Mouse (Mus musculus): ENCODE results near the gene Gm10521.
"Not testable (repeated sequence)": the region's sequence is repeated elsewhere in the genome, so short reads cannot be mapped to it uniquely, and the experiment has no call there.

Gm10521 gene

DNA sequence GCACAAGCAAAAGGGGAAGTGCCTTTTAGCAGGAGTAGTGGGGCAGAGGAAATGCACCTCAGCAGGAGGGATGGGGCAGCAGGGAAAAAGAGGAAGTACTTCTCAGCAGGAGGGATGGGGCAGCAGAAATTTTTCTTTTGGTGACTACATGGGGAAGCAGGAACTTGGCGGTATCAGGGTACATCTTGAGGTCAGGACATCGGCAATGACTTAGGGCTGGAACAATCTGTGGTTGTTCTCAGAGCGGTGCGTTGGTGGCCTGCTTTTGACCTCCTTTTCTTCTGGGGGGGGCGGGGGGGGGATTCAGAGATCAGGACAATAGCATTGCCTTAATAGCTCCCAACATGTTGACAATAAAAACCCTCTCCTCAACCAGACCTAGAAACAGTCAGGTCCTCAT, at the start of gene Gm10521:
TSS of gene Gm10521 (plus strand) at position 301 of the 400 bp plus-strand sequence.
- not testable (repeated sequence) for TF ChIP-seq GATA4 (IDR thresholded peaks at IDR 0.05; ENCODE audit: insufficient replicate concordance, low read length)

DNA sequence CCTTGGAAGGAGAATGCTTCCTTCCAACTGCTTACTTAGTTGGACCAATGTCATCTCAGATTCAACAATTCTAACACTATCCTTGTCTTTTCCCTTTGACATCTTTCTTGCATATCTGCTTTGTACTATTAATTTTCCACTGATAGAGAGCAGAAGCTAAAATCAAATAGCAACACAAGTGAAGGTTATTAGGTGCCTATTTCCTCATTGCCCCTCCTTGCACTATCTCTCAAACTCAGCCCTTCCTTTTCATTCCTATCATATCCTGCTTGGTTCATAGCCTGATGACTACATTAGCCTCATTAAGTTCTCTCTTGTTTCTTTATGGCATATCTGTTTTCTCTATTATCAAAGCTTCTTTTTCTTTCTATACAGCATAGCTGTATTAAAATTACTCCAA, 47.3 kb upstream of the Gm10521 start:
- peak; percentile 32; the same call in 1 of the 2 replicates for TF ChIP-seq GATA4 (IDR thresholded peaks at IDR 0.05; ENCODE audit: insufficient replicate concordance, low read length)

DNA sequence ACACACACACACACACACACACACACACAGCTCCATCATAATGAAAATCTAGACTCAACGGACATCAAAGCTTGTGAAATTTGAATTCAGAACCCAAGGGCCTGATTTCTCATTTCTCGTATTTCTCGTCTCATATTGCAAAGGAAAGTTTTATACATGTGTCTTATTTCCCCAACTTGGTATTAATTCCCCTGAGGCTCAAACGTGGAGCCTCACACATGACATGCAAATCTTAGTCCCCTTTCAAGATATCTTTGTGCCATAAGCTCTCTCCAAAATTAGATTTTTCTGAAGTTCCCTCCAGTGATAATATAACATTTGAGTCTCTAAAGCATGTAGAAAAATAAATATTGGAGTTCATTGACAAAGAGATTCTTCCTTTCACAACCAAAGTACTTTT, 46.7 kb upstream of the Gm10521 start:
- TF ChIP-seq GATA4 (IDR thresholded peaks at IDR 0.05; ENCODE audit: insufficient replicate concordance, low read length): no peak

DNA sequence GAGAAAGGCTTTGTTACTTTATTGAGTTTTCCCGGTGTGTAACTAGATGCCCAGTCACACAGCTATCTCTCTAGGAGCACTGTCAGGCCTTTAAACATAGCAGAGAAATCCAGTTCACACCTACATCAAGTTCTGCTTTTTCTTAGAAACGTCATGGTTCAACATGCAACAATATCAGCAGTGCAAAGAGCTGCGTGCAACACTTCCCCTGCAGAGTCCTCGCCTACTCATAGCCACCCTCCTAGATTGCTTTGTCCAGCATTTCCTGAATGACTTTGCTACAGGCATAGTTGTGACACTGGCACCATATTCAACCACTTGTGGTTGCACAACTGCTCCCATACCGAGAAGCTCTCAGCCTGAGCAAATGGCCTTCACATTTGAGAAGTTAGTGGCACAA, 46.0 kb upstream of the Gm10521 start:
- TF ChIP-seq GATA4 (IDR thresholded peaks at IDR 0.05; ENCODE audit: insufficient replicate concordance, low read length): no peak

DNA sequence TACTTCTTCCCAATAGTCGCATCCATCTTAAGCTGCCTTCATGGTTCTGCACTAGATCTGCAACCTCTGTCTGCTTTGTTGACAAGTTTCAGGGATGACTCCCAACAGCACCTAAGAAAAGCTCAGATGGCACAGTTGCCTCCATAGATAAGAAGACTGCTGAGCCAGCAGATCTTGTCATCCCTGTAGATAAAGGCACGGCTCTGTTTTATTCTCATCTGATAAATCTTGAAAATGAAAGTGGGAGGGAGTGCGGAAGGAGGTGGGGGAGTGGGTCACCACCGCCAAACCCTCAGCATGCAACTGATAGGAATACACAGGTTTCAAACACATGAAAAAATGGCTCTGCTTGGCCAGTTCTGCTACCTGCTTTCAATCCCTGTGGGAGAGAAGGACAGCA, 30.0 kb upstream of the Gm10521 start:
- TF ChIP-seq GATA4 (IDR thresholded peaks at IDR 0.05; ENCODE audit: insufficient replicate concordance, low read length): no peak

DNA sequence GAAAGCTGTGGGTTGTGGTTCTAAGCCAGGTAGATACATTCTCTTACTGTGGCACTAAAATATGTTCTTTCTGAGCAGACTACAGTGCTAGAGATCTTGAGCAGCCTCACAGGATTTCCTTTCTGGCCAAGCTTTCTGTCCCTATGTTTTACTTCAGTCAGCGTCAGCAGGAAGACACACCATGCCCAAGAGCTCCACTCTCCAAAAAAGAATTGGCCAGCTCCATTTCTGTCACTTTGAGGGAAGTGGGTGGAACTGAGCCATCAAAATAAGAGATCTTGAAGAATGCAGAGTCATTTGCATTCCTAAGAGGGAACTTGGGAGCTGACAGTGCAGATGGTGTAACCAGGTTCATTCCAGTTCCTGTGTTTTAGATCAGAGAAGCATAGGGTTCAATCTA, 8.5 kb upstream of the Gm10521 start:
- TF ChIP-seq GATA4 (IDR thresholded peaks at IDR 0.05; ENCODE audit: insufficient replicate concordance, low read length): no peak

DNA sequence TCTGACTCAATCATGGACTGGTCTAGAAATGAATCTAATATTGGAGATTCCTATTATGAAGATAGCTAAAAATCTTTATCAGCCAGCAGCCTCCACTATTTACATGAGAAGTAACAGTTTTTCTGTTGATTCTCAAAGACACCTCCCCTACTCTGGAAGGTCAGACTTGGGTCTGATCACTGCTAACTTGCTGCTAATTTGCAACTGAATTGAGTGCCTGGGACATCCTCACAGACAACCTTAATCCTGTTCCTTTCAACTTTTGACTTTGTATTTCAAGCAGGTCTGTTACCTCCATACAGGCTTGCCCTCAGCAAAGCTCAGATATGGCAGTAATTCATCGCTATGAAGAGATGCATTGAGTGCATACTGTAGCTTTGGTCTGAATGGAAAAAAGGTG, 8.5 kb downstream of the Gm10521 start:
- TF ChIP-seq GATA4 (IDR thresholded peaks at IDR 0.05; ENCODE audit: insufficient replicate concordance, low read length): no peak

DNA sequence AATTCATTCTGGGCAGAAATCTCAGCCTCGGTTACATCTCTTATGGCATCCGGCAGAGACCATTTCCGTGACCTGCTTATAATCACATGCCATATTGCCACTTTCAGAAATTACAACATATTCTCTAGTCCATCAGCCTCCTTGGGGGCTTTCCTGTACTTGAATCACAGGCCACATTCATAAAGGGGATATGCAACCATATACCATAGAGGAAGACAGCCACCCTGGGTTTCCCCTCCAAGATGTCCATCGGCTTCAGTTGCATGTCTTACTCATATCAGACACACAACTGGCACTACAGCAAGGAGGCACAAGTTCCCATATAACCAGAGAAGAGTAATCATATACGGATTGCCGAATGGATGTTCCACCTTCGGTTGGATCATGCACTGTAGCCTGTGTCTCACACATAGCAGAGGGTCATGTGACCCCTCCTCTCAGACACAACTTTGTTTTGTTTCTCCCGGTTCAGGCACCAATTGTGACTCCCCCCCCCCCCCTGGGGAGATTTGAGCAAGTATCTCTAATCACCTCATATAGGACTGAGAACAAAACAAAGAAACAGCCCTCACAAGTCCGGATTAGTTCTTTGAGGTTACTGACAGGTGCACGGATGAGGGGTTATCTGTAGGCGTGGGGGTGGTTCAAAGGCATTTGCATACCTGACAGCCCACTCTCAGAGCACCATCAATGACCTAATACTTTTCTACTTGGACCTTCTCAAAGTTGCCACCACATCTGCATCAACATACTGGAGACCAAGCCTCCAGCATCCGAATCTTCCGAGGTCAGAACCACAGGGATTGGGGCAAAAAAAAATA, 20.4 kb downstream of the Gm10521 start:
- TF ChIP-seq GATA4 (IDR thresholded peaks at IDR 0.05; ENCODE audit: insufficient replicate concordance, low read length): no peak

DNA sequence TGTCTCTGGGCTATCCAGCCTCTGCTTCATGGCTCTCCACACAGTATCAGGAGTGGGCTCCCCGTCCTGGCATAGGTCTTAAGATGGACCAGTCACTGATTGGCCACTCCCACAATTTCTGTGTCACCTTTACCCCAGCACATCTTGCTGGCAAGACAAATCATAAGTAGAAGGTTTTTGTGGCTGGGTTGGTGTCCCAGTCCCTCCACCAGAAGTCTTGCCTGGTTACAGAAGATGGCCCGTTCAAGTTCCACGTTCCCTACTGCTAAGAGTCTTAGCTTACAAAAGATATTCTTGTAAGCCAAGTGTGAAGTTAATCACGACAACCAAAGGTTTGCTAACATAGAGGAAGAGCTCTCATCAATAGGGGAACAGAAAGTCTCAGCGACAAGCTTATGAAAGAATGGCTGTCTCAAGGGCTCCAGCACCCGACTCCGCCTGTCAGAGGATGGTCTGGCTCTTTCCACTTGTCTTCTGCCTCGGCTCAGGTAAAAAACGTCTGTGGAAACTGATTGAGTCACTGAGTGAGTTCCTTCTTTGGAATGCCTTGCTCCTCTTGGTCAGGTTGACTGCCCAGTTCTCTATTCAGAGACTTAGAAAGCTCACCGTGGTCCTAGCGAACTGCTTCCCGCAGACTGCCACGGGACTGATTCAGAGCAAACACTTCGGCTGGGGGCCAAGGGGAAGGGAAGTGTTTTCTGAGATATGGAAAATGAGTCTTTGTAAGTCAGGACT, 22.0 kb downstream of the Gm10521 start, which contains the start of gene Slamf6:
TSS of gene Slamf6 (plus strand) at position 211 of the 735 bp plus-strand sequence.
- no peak for TF ChIP-seq GATA4 (IDR thresholded peaks at IDR 0.05; ENCODE audit: insufficient replicate concordance, low read length)

DNA sequence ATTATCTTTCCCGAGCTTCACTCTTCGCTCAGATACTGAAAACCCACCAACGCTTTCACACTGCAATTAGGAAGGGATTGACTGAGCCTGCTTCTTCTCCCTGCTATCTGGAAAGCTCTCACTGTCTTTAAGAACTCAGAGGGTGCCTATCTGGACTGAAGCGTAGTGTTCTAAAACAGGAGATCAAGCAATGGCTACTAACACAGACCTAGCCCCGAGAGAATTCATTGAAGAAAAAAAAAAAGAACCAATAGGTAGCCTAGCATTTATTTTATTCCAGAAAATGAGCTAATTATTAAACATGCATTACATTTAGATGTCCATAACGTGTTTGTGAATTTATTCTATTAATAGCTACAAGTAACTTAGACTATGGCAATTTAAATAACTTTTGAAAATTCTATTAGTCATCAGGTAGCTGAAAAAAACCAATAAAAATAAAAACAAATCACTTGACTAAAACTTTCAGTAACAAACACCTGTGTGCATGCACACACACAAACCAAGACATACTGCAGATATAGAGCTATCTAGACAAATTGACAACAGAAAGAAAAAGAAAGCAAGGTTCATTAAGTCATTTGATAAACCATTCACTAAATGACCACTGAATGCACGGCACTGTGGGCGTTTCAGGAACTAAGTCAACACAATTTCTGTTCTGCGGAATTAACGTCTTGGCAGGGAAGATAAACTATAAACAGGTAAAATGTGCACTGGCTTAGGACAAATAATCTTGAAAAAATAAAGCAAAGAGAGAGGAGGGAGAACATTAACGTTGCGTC, 22.9 kb downstream of the Gm10521 start:
- TF ChIP-seq GATA4 (IDR thresholded peaks at IDR 0.05; ENCODE audit: insufficient replicate concordance, low read length): no peak

DNA sequence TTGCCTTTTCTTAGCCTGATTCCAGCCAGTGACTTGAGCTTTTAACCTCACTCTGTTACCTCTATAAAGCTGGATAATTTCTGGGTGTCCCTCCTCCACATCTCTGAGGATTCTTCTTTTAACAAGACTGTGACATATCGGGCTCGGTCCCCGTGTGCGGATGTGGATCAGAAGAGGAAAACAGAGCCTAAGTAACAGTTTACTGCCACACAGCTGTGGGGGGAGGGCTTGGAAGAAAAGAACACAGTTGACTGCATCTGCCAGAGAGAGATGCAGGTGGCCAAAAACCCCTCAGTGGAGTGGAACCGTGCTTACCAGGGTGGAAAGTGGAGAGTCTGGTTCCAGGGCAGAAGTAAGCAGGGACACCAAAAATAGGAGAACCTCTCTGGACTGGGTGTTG, 23.7 kb downstream of the Gm10521 start:
- TF ChIP-seq GATA4 (IDR thresholded peaks at IDR 0.05; ENCODE audit: insufficient replicate concordance, low read length): no peak

DNA sequence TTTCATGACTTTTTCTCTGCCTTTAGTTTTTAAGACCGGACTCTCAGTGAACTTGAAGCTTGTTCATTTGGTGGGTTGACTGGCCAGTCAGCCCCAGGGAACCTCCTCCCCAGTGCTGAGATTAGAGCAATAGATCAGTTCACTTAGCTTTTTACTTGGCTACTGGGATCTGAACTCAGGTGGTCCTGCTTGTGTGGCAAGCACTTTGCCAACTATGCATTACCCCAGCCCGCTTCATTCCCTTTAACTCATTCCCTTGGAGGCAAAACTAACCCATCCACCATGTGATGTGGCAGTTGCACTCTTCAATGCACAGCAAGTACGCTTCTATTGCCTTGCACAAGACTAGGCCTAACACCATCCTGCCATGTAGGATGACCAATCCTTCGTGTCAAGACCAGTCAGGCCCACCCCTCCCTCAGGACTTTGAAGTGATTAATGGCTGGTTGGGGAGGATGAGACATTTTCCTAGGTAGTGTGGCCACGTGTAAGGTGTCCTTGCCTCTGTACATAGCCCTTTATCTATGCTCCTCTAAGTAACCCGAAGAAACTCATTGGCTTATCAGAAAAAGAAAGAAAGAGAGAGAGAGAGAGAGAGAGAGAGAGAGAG, 24.5 kb downstream of the Gm10521 start:
- no peak for TF ChIP-seq GATA4 (IDR thresholded peaks at IDR 0.05; ENCODE audit: insufficient replicate concordance, low read length)

DNA sequence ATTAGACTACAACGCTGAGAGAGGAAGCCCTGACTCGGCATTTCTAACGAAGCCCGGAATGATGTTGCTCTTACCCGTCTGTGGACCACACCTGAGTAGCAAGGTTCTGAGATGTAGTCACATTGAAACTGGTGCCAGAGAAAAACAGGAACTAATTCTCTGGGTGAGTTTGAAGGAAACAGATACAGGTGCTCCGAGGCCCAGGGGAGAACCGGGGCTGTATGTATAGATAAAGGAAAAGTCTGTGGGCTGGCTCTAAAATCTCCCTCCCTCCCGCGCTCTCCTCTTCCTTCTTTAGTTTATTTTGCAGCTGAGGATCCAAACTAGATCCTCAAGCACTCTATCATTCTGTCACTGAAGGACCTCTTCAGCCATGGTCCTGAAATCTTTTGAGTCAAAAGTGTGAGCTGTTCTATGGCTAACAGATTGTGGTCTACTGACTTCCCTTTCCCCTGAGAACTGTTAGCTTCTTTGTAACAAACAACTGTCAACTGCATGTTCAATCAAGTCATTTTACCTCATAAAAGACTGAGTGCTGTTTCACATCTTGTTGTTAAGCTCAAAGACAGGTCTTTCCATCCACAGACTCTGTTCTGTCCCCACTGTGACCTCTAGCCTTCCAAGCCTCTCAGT, 25.6 kb downstream of the Gm10521 start:
- TF ChIP-seq GATA4 (IDR thresholded peaks at IDR 0.05; ENCODE audit: insufficient replicate concordance, low read length): no peak

DNA sequence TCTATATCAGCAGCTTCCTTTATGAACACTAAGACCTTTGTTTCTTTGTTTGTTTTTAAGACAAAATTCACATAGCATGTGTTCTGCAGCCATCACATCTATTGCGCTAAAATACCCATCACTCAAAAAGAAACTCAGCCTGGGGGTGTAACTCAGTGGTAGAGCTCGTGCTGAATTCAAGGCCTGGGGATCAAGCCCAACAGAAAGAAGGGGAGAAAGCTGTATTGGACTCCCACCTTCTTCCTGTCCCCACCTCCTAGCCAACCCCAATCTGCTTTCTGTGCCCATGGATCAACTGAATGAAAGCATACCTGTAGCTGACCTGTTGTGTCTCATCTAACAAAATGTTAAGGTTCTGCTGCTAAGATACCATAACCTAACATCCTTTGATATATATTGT, 26.2 kb downstream of the Gm10521 start:
- TF ChIP-seq GATA4 (IDR thresholded peaks at IDR 0.05; ENCODE audit: insufficient replicate concordance, low read length): no peak

DNA sequence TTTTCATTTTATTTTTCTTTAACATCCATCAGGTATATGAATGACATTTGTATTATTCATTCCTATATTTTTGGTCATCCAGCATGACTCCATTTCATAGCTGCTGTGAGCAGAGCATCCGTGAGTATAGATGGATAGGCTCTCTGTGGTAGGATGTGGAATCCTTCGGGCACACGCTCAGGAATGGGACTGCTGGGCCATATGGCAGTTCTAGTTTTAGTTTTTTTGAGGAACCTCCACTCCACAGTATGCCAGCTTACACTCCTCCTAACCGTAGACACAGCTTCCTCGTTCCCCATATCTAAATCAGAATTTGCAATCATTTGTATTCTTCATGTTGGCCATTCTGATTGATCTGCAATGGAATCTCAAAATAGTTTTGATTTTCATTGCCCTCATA, 27.4 kb downstream of the Gm10521 start:
- no peak for TF ChIP-seq GATA4 (IDR thresholded peaks at IDR 0.05; ENCODE audit: insufficient replicate concordance, low read length)
